Mouse (Mus musculus) kidney, adult 2 months (tissue): ENCODE data around the gene Rassf7.

ENCODE experiments used
- CTCF ChIP-seq: fragments of 200-500 bp; conservative IDR thresholded peaks from 2 replicates; pipeline ENCODE4 v1.5.1; 2011; ENCODE audit warnings: low read depth, mild to moderate bottlenecking, control low read depth, low read length, moderate library complexity, mixed read lengths; ENCODE audit not compliant: insufficient read depth, insufficient read length
- POLR2A ChIP-seq: fragments of 200-500 bp; IDR thresholded peaks from one replicate; pipeline ENCODE4 v1.6.1; 2011; ENCODE audit warnings: low read depth, low read length, control low read depth

DNA sequence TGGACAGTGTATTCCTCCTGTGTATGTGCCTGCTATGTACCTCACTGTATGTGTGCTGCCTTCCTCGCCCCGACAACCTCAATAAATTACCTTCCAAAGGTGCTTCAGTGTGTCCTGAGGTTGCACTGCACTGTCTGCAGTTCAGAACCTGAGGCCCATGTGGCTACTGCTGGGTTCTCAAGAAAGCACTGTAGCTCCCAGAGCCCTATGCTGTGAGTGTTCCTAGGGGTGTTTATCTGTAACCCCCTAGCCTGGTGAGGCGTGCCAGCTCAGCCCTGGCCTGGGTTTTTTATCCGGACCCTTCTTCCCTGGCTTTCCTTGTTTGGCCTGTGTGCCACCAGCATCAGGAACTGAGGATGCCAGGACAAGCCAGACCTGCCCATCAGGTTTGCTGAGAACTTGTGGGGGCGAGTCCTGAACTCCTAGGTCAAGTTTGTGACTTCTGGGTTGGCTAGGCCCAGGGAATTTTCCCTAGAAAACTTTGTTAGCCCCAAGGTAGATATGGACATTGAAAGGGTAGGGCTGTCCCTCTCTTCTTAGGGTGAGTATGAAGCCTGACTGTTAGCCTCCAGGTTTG, 3.0 kb downstream of the Rassf7 start:
- TF ChIP-seq POLR2A (no peak), CTCF (no peak)
